Mouse (Mus musculus) forebrain, embryonic 15.5 days (tissue): ENCODE measurements around the gene Cxcr2. TPM values are rescaled to one million over a fixed set of nuclear protein-coding genes. Genes with fewer than 3 reads are reported as not detected.
"Not testable (repeated sequence)": the region's sequence is repeated elsewhere in the genome, so short reads cannot be mapped to it uniquely, and the experiment has no call there.

Source experiments
- ATAC-seq: fragments of 200-750 bp; cut with Nextera tagmentation; replicated peaks from 2 replicates; pipeline ENCODE4 v1.8.0; 2017; ENCODE audit warnings: mild to moderate bottlenecking, moderate TSS enrichment, moderate library complexity
- H3K27ac ChIP-seq: fragments of 300-500 bp; sonication (generic); replicated peaks from 2 replicates; pipeline ENCODE4 v1.5.1; 2015; ENCODE audit warnings: mild to moderate bottlenecking, inconsistent platforms
- H3K27me3 ChIP-seq: fragments of 300-500 bp; sonication (generic); 2 replicates; pipeline ENCODE4 v1.6.1; 2015; ENCODE audit warnings: inconsistent platforms
- H3K36me3 ChIP-seq: fragments of 300-500 bp; sonication (generic); 2 replicates; pipeline ENCODE4 v1.6.1; 2015; ENCODE audit warnings: mild to moderate bottlenecking, inconsistent platforms
- H3K4me1 ChIP-seq: fragments of 300-500 bp; sonication (generic); 2 replicates; pipeline ENCODE4 v1.6.1; 2015; ENCODE audit warnings: inconsistent platforms
- H3K4me2 ChIP-seq: fragments of 300-500 bp; sonication (generic); replicated peaks from 2 replicates; pipeline ENCODE4 v1.6.1; 2015; ENCODE audit warnings: mild to moderate bottlenecking, inconsistent platforms
- H3K4me3 ChIP-seq: fragments of 300-500 bp; sonication (generic); 2 replicates; pipeline ENCODE4 v1.5.1; 2015; ENCODE audit warnings: mild to moderate bottlenecking, inconsistent platforms
- H3K9ac ChIP-seq: fragments of 300-500 bp; sonication (generic); replicated peaks from 2 replicates; pipeline ENCODE4 v1.6.1; 2015; ENCODE audit warnings: mild to moderate bottlenecking, inconsistent platforms
- H3K9me3 ChIP-seq: fragments of 300-500 bp; sonication (generic); 2 replicates; pipeline ENCODE4 v1.6.1; 2016; ENCODE audit warnings: inconsistent platforms
- WGBS: fragments of 180-500 bp; shearing (Covaris S2); methylation state at CpG from one replicate; pipeline ENCODE4 v1.1.7; 2015; ENCODE audit warnings: mixed read lengths; 5-methylcytosine and 5-hydroxymethylcytosine counted together
- polyA plus RNA-seq: library from polyadenylated mRNA; unstranded; fragments of >200 nt; fragmentation: Nextera tagmentation; extraction: Ambion mirVana; gene quantifications from 2 replicates; pipeline ENCODE4 v1.2.1, GENCODE M21; 2015

Gene Cxcr2
- polyA plus RNA-seq, 1 experiment from 2014 or later = 0.13 TPM

GRCm38 (mm10) chr1:74149106-74149885 is 4.5 kb upstream of the Cxcr2 start:
- Histone ChIP-seq H3K27me3 (no peaks in the 10 kb centered on the region), H3K9ac (no peak overlapping the region), H3K4me1 (no peaks in the 10 kb centered on the region), H3K4me3 (no peak overlapping the region), H3K36me3 (no peaks in the 10 kb centered on the region), H3K4me2 (no peak overlapping the region), H3K27ac (no peak overlapping the region), H3K9me3 (no peaks in the 10 kb centered on the region)
- WGBS = 90% methylated on average over 6 of the region's 6 CpGs
- ATAC-seq = no peak

GRCm38 (mm10) chr1:74150101-74150500 is 3.7 kb upstream of the Cxcr2 start:
- no peak for ATAC-seq
- no peak overlapping the region for H3K9ac ChIP-seq
- H3K4me2 ChIP-seq = no peak overlapping the region
- H3K9me3 ChIP-seq = no peaks in the 10 kb centered on the region
- H3K36me3 ChIP-seq = no peaks in the 10 kb centered on the region
- H3K27ac ChIP-seq = no peak overlapping the region
- whole genome bisulfite sequencing = 55% methylated on average over 3 of the region's 3 CpGs
- H3K27me3 ChIP-seq = no peaks in the 10 kb centered on the region
- H3K4me3 ChIP-seq = no peak overlapping the region
- H3K4me1 ChIP-seq = no peaks in the 10 kb centered on the region

GRCm38 (mm10) chr1:74151091-74151490 is 2.7 kb upstream of the Cxcr2 start:
- 88% methylated on average over 3 of the region's 3 CpGs for WGBS
- H3K9ac ChIP-seq = no peak overlapping the region
- H3K4me3 ChIP-seq = no peak overlapping the region
- ATAC-seq = no peak
- H3K9me3 ChIP-seq = no peaks in the 10 kb centered on the region
- H3K36me3 ChIP-seq = no peaks in the 10 kb centered on the region
- H3K4me2 ChIP-seq = no peak overlapping the region
- no peak overlapping the region for H3K27ac ChIP-seq
- H3K27me3 ChIP-seq = no peaks in the 10 kb centered on the region
- no peaks in the 10 kb centered on the region for H3K4me1 ChIP-seq

GRCm38 (mm10) chr1:74155435-74156012 is 1.7 kb downstream of the Cxcr2 start:
- no peak for ATAC-seq
- no peaks in the 10 kb centered on the region for H3K36me3 ChIP-seq
- H3K9ac ChIP-seq = no peak overlapping the region
- 90% methylated on average over 6 of the region's 6 CpGs for WGBS
- H3K4me3 ChIP-seq = no peak overlapping the region
- H3K4me2 ChIP-seq = no peak overlapping the region
- H3K9me3 ChIP-seq = no peaks in the 10 kb centered on the region
- no peak overlapping the region for H3K27ac ChIP-seq
- no peaks in the 10 kb centered on the region for H3K4me1 ChIP-seq
- no peaks in the 10 kb centered on the region for H3K27me3 ChIP-seq

- no peak for ATAC-seq
- H3K36me3 ChIP-seq = no peaks in the 10 kb centered on the region
- WGBS = 62% methylated on average over 14 of the region's 14 CpGs
- no peak overlapping the region for H3K27ac ChIP-seq
- no peak overlapping the region for H3K4me2 ChIP-seq
- no peak overlapping the region for H3K9ac ChIP-seq
- H3K4me3 ChIP-seq = no peak overlapping the region
- H3K27me3 ChIP-seq = no peaks in the 10 kb centered on the region
- no peaks in the 10 kb centered on the region for H3K4me1 ChIP-seq
- H3K9me3 ChIP-seq = no peaks in the 10 kb centered on the region
Observed at GRCm38 (mm10) chr1:74156381-74156910, 2.7 kb downstream of the Cxcr2 start.

- 89% methylated on average over 5 of the region's 5 CpGs for WGBS
- not testable (repeated sequence) for H3K36me3 ChIP-seq, ATAC-seq, H3K4me2 ChIP-seq, H3K27ac ChIP-seq, H3K4me3 ChIP-seq, H3K9ac ChIP-seq, H3K27me3 ChIP-seq, H3K4me1 ChIP-seq, H3K9me3 ChIP-seq
Observed at GRCm38 (mm10) chr1:74159613-74160012, 5.8 kb downstream of the Cxcr2 start.

- H3K27ac ChIP-seq = no peak overlapping the region
- no peak overlapping the region for H3K4me2 ChIP-seq
- H3K4me1 ChIP-seq = no peaks in the 10 kb centered on the region
- H3K4me3 ChIP-seq = no peak overlapping the region
- no peak for ATAC-seq
- no peaks in the 10 kb centered on the region for H3K27me3 ChIP-seq
- H3K9me3 ChIP-seq = no peaks in the 10 kb centered on the region
- H3K36me3 ChIP-seq = no peaks in the 10 kb centered on the region
- 70% methylated on average over 2 of the region's 2 CpGs for whole genome bisulfite sequencing
- H3K9ac ChIP-seq = no peak overlapping the region
Observed at GRCm38 (mm10) chr1:74160036-74160435, 6.2 kb downstream of the Cxcr2 start.

- 90% methylated on average over 5 of the region's 5 CpGs for WGBS
- Histone ChIP-seq H3K36me3 (no peaks in the 10 kb centered on the region), H3K4me3 (no peak overlapping the region), H3K4me1 (no peaks in the 10 kb centered on the region), H3K9ac (no peak overlapping the region), H3K4me2 (no peak overlapping the region), H3K27ac (no peak overlapping the region), H3K27me3 (no peaks in the 10 kb centered on the region), H3K9me3 (no peaks in the 10 kb centered on the region)
- no peak for ATAC-seq
Observed at GRCm38 (mm10) chr1:74167136-74167535, 13.3 kb downstream of the Cxcr2 start.

GRCm38 (mm10) chr1:74169721-74170120 is 15.9 kb downstream of the Cxcr2 start:
- 86% methylated on average over 3 of the region's 3 CpGs for WGBS
- Histone ChIP-seq H3K27me3 (no peaks in the 10 kb centered on the region), H3K4me3 (no peak overlapping the region), H3K9me3 (no peaks in the 10 kb centered on the region), H3K4me1 (no peaks in the 10 kb centered on the region), H3K27ac (no peak overlapping the region), H3K36me3 (no peaks in the 10 kb centered on the region), H3K9ac (no peak overlapping the region), H3K4me2 (no peak overlapping the region)
- no peak for ATAC-seq

- H3K27me3 ChIP-seq = no peaks in the 10 kb centered on the region
- no peaks in the 10 kb centered on the region for H3K9me3 ChIP-seq
- no peak overlapping the region for H3K9ac ChIP-seq
- ATAC-seq = no peak
- no peaks in the 10 kb centered on the region for H3K4me1 ChIP-seq
- H3K4me2 ChIP-seq = no peak overlapping the region
- WGBS = 89% methylated on average over 3 of the region's 3 CpGs
- H3K36me3 ChIP-seq = no peaks in the 10 kb centered on the region
- no peak overlapping the region for H3K4me3 ChIP-seq
- H3K27ac ChIP-seq = no peak overlapping the region
Observed at GRCm38 (mm10) chr1:74172722-74173121, 18.9 kb downstream of the Cxcr2 start.

GRCm38 (mm10) chr1:74175731-74176130 is 21.9 kb downstream of the Cxcr2 start:
- H3K9ac ChIP-seq = no peak overlapping the region
- H3K4me2 ChIP-seq = no peak overlapping the region
- WGBS = 88% methylated on average over 4 of the region's 4 CpGs
- H3K27me3 ChIP-seq = no peaks in the 10 kb centered on the region
- no peaks in the 10 kb centered on the region for H3K9me3 ChIP-seq
- no peak for ATAC-seq
- no peak overlapping the region for H3K27ac ChIP-seq
- H3K4me1 ChIP-seq = no peaks in the 10 kb centered on the region
- no peaks in the 10 kb centered on the region for H3K36me3 ChIP-seq
- H3K4me3 ChIP-seq = no peak overlapping the region

GRCm38 (mm10) chr1:74178618-74179017 is 24.8 kb downstream of the Cxcr2 start:
- no peaks in the 10 kb centered on the region for H3K27me3 ChIP-seq
- WGBS = 88% methylated on average over 3 of the region's 3 CpGs
- no peak overlapping the region for H3K4me3 ChIP-seq
- no peak overlapping the region for H3K9ac ChIP-seq
- H3K4me2 ChIP-seq = no peak overlapping the region
- H3K36me3 ChIP-seq = no peaks in the 10 kb centered on the region
- no peak overlapping the region for H3K27ac ChIP-seq
- no peak for ATAC-seq
- H3K4me1 ChIP-seq = no peaks in the 10 kb centered on the region
- no peaks in the 10 kb centered on the region for H3K9me3 ChIP-seq
